Mouse (Mus musculus): ENCODE data around the gene Cisd2. TPM values are rescaled to one million over a fixed set of nuclear protein-coding genes. Genes with fewer than 3 reads are reported as not detected.
A peak's percentile ranks its signal among the peaks of the same experiment; 100 is the strongest.

Gene Cisd2
- polyA plus RNA-seq, 1 experiment from 2014 or later, result 67.0 TPM

DNA sequence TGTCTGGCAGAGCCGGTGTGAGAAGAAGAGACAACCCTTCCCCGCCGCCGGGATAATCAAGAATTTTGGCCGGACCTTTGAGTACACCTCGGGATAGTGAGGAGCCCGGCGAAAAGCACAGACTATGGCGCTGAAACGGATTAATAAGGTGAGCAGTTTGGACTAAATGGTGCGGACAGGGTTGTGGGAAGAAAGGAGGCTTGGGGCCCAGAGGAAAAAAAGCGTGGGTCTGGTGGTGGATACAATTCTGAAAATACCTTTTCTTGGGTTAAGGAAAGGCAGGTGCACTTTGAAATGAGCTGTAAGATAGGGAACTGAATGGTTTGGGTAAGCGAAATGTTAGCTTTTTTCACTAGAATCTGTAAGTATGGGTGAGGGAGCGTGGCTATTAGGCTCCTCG lies 15.9 kb upstream of the Cisd2 start:
- DNase-seq, result no peak
- peaks cover 6% of the 10 kb centered on the region; the same call in 1 of the 2 replicates for H3K36me3 ChIP-seq (ENCODE audit: control insufficient read depth, insufficient read depth, low read length)
- 3% methylated on average over 15 of the region's 15 CpGs for WGBS

DNA sequence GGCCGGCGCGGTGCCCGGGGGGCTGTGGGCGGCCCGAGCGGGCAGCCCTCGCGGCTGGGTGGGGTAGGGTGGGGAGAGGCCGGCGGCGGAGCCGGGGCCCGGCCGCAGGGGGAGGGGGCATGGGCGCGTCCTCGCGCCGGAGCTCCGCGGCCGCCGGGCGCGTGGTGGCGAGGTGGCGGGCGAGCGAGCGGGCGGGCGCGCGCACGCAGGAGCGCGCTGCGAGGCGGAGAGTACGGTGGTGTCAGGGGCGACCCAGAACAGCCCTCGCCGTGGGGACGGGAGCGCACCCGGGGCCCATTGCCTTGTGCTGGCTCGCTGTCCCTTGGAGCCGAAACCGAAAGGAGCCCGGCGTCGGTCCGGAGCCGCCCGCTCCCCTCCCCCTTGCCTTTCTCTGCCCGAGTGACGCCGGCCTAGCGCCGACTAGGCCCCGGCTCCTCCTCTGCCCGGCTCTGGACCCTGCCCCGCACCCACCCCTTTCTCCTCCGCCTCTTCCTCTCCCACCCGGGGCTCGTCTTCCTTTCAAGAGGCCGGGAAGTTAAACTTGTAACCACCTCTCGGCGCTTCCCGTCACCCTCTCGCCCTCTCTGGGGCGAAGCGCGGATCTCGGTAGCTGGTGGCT lies 15.3 kb upstream of the Cisd2 start:
- H3K36me3 ChIP-seq (ENCODE audit: control insufficient read depth, insufficient read depth, low read length), result peaks cover 6% of the 10 kb centered on the region; the same call in 1 of the 2 replicates
- DNase-seq, result peak; percentile 89
- no peaks in the 10 kb centered on the region for H3K27me3 ChIP-seq (ENCODE audit: control insufficient read depth, insufficient read depth, low read length)
- peaks cover 34% of the 10 kb centered on the region for H3K4me1 ChIP-seq (ENCODE audit: control insufficient read depth, insufficient read depth, low read length)
- H3K9ac ChIP-seq (replicated peaks; ENCODE audit: low read length), result peak overlapping the region; percentile 92
- peak; percentile 69 for ATAC-seq (ENCODE audit: low FRiP score, low TSS enrichment)
- H3K4me2 ChIP-seq (ENCODE audit: low read length), result peak overlapping the region; percentile 98
- WGBS, result under 1% methylated on average over 67 of the region's 76 CpGs
- H3K27ac ChIP-seq (replicated peaks; ENCODE audit: low read depth, low read length), result peak overlapping the region; percentile 100
- peak overlapping the region; percentile 67 for H3K4me3 ChIP-seq (replicated peaks; ENCODE audit: low read depth, low read length)
- no peaks in the 10 kb centered on the region for H3K9me3 ChIP-seq (ENCODE audit: control insufficient read depth, low read length)

More for the DNA sequence above, 15.9 kb upstream of the Cisd2 start:
- peak overlapping the region; percentile 98 for H3K4me2 ChIP-seq (ENCODE audit: low read length)
- H3K4me3 ChIP-seq (replicated peaks; ENCODE audit: low read depth, low read length), result peak overlapping the region; percentile 67
- peak overlapping the region; percentile 100 for H3K27ac ChIP-seq (replicated peaks; ENCODE audit: low read depth, low read length)
- no peak for ATAC-seq (ENCODE audit: low FRiP score, low TSS enrichment)
- H3K9ac ChIP-seq (replicated peaks; ENCODE audit: low read length), result peak overlapping the region; percentile 92
- H3K27me3 ChIP-seq (ENCODE audit: control insufficient read depth, insufficient read depth, low read length), result no peaks in the 10 kb centered on the region
- no peaks in the 10 kb centered on the region for H3K9me3 ChIP-seq (ENCODE audit: control insufficient read depth, low read length)
- peaks cover 34% of the 10 kb centered on the region for H3K4me1 ChIP-seq (ENCODE audit: control insufficient read depth, insufficient read depth, low read length)

DNA sequence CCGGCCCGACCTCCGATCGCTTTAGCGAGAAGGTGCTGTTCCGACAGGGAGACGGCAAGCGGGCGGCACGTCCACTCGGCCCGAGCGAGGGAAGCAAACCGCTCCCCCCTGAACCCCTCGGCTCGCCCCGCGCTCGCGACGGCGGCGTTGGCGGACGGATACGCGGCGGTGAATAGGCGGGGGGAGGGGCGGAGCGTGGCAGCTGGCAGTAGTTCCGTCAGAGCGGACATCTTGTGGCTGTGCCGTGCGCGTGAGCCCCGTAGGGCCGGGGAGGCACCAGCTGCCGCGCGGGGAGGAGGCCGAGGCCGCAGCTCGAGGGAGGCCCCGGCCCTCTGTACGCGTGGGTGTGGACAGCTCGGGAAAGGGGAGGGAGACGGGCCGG lies 14.8 kb upstream of the Cisd2 start:
- Histone ChIP-seq H3K4me1 (ENCODE audit: control insufficient read depth, insufficient read depth, low read length) (peaks cover 31% of the 10 kb centered on the region), H3K9ac (replicated peaks; ENCODE audit: low read length) (peak overlapping the region; percentile 92), H3K27me3 (ENCODE audit: control insufficient read depth, insufficient read depth, low read length) (no peaks in the 10 kb centered on the region), H3K27ac (replicated peaks; ENCODE audit: low read depth, low read length) (peak overlapping the region; percentile 100), H3K36me3 (ENCODE audit: control insufficient read depth, insufficient read depth, low read length) (peaks cover 4% of the 10 kb centered on the region; the same call in 1 of the 2 replicates), H3K4me3 (replicated peaks; ENCODE audit: low read depth, low read length) (peak overlapping the region; percentile 67), H3K9me3 (ENCODE audit: control insufficient read depth, low read length) (no peaks in the 10 kb centered on the region), H3K4me2 (ENCODE audit: low read length) (peak overlapping the region; percentile 98)
- WGBS, result under 1% methylated on average over 48 of the region's 50 CpGs
- DNase-seq, result peak; percentile 95
- peak; percentile 81 for ATAC-seq (ENCODE audit: low FRiP score, low TSS enrichment)

DNA sequence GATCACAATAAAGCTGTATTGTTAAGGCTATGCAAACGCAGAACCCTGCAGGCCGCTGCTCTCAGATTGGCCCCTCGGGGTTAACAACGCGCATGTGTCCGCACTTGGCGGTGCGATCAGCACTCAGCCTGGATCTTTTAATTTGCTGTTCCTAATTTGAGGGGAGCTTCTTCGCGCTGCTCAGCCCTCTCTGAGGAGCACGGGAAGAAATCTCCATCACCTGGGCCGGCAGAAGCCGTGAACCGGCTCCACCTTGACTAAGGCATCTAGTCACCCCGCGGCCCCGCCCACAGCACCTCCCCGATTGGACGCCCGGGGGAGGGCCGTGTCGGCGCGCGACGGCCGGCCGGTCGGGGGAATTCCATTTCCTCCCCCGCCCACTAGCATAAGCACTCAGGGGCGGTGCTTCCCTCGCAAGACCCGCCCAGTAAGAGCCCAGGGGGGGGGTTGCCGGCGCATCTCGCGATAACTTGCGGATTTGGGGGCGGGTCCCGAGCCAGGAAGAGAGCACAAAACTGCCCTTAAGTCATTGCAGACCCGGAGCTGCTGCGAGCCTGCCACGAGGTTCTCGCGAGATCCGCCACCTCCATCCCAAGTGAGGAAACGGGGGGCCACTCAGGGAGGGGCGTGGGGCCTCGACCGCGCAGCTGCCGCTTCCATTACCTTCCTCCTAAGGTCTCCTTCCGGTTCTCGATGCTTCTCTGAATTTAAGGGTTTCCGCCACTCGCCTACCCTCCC lies 14.2 kb upstream of the Cisd2 start, which contains the start of gene Ube2d3:
TSS of gene Ube2d3 (plus strand) at position 392 of the 738 bp plus-strand sequence.
- Histone ChIP-seq H3K27ac (replicated peaks; ENCODE audit: low read depth, low read length) (peak within 1 kb of the TSS; percentile 100), H3K27me3 (ENCODE audit: control insufficient read depth, insufficient read depth, low read length) (no peaks in the 10 kb centered on the region), H3K9ac (replicated peaks; ENCODE audit: low read length) (peak within 1 kb of the TSS; percentile 92), H3K36me3 (ENCODE audit: control insufficient read depth, insufficient read depth, low read length) (peaks cover 4% of the 10 kb centered on the region; the same call in 1 of the 2 replicates), H3K4me3 (replicated peaks; ENCODE audit: low read depth, low read length) (peak within 1 kb of the TSS; percentile 67), H3K4me1 (ENCODE audit: control insufficient read depth, insufficient read depth, low read length) (peaks cover 25% of the 10 kb centered on the region), H3K4me2 (ENCODE audit: low read length) (peak within 1 kb of the TSS; percentile 98), H3K9me3 (ENCODE audit: control insufficient read depth, low read length) (no peaks in the 10 kb centered on the region)
- peak; percentile 94 for ATAC-seq (ENCODE audit: low FRiP score, low TSS enrichment)
- WGBS, result under 1% methylated on average over 56 of the region's 56 CpGs
- peak; percentile 99 for DNase-seq

GRCm38 (mm10) chr3:135436901-135437616 lies 13.3 kb upstream of the Cisd2 start:
- Histone ChIP-seq H3K36me3 (ENCODE audit: control insufficient read depth, insufficient read depth, low read length) (peaks cover 4% of the 10 kb centered on the region; the same call in 1 of the 2 replicates), H3K9ac (replicated peaks; ENCODE audit: low read length) (peak overlapping the region; percentile 69), H3K27me3 (ENCODE audit: control insufficient read depth, insufficient read depth, low read length) (no peaks in the 10 kb centered on the region), H3K9me3 (ENCODE audit: control insufficient read depth, low read length) (no peaks in the 10 kb centered on the region), H3K4me3 (replicated peaks; ENCODE audit: low read depth, low read length) (peak overlapping the region; percentile 67), H3K4me1 (ENCODE audit: control insufficient read depth, insufficient read depth, low read length) (peaks cover 22% of the 10 kb centered on the region), H3K4me2 (ENCODE audit: low read length) (peak overlapping the region; percentile 61), H3K27ac (replicated peaks; ENCODE audit: low read depth, low read length) (peak overlapping the region; percentile 100)
- WGBS, result 32% methylated on average over 14 of the region's 14 CpGs
- ATAC-seq (ENCODE audit: low FRiP score, low TSS enrichment), result no peak
- DNase-seq, result peak; percentile 21

- under 1% methylated on average over 101 of the region's 103 CpGs for WGBS
These were observed 693 bp downstream of the Cisd2 start for GRCm38 (mm10) chr3:135422856-135423607.

DNA sequence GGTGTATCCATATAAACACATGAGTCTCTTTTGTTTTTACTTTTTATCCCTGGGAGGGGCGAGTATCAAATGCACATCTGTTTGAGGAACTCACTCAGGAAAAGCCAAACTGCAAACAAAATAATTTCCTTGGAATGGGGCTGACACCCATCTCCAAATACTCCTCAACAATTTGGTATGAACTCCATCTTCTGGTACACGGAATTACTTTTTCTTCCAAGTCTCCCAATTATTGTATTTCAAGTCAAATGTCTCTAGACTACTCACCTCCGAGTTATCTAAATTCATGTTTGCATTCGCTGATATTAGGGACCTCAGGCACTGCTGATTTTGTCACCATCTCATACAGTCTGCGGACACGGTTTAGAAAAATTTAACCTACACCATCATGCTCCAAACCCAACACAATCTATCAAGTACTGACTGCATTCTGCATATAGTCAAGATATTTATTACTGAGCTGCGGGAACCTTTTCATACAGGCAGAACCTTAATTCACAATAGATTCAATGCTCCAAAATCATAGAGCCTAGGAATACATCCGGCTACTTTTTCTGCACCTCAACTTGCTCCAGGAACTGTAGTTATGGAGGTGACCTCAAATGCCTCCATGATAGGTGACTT lies 1.4 kb downstream of the Cisd2 start:
- ATAC-seq (ENCODE audit: low FRiP score, low TSS enrichment) (no peak), DNase-seq (no peak)
- H3K27ac ChIP-seq (replicated peaks; ENCODE audit: low read depth, low read length), result peak overlapping the region; percentile 97
- H3K4me3 ChIP-seq (replicated peaks; ENCODE audit: low read depth, low read length), result peak overlapping the region; percentile 66
- no peaks in the 10 kb centered on the region for H3K9me3 ChIP-seq (ENCODE audit: control insufficient read depth, low read length)
- H3K36me3 ChIP-seq (ENCODE audit: control insufficient read depth, insufficient read depth, low read length), result no peaks in the 10 kb centered on the region
- H3K4me2 ChIP-seq (ENCODE audit: low read length), result peak overlapping the region; percentile 72
- no peaks in the 10 kb centered on the region for H3K27me3 ChIP-seq (ENCODE audit: control insufficient read depth, insufficient read depth, low read length)
- peaks cover 12% of the 10 kb centered on the region for H3K4me1 ChIP-seq (ENCODE audit: control insufficient read depth, insufficient read depth, low read length)
- peak overlapping the region; percentile 88 for H3K9ac ChIP-seq (replicated peaks; ENCODE audit: low read length)
- WGBS, result 31% methylated on average over 8 of the region's 8 CpGs

More at GRCm38 (mm10) chr3:135422856-135423607, 693 bp downstream of the Cisd2 start:
- Histone ChIP-seq H3K9ac (replicated peaks; ENCODE audit: low read length) (peak overlapping the region; percentile 88), H3K36me3 (ENCODE audit: control insufficient read depth, insufficient read depth, low read length) (no peaks in the 10 kb centered on the region), H3K4me1 (ENCODE audit: control insufficient read depth, insufficient read depth, low read length) (peaks cover 12% of the 10 kb centered on the region), H3K4me3 (replicated peaks; ENCODE audit: low read depth, low read length) (peak overlapping the region; percentile 66), H3K27me3 (ENCODE audit: control insufficient read depth, insufficient read depth, low read length) (no peaks in the 10 kb centered on the region), H3K9me3 (ENCODE audit: control insufficient read depth, low read length) (no peaks in the 10 kb centered on the region), H3K4me2 (ENCODE audit: low read length) (peak overlapping the region; percentile 72), H3K27ac (replicated peaks; ENCODE audit: low read depth, low read length) (peak overlapping the region; percentile 97)
- ATAC-seq (ENCODE audit: low FRiP score, low TSS enrichment), result peak; percentile 98
- peak; percentile 96 for DNase-seq

DNA sequence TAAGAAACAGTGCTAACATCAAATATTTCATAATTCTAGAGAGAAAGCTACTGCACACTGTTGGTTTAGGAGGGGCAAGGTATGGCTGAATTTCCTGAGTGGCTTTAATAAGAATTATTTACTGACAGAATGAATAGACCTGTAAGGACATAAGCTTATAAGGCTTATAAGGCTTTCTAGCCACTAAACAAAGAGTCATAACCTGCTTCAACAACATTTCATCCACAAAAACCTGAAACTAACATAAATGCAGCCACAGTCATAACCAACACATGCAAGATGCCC lies 2.5 kb downstream of the Cisd2 start:
- Histone ChIP-seq H3K27me3 (ENCODE audit: control insufficient read depth, insufficient read depth, low read length) (no peaks in the 10 kb centered on the region), H3K9me3 (ENCODE audit: control insufficient read depth, low read length) (no peaks in the 10 kb centered on the region), H3K36me3 (ENCODE audit: control insufficient read depth, insufficient read depth, low read length) (0 out of 2 replicates have a peak, but pooled peaks cover 3% of the 10 kb centered on the region), H3K27ac (replicated peaks; ENCODE audit: low read depth, low read length) (no peak overlapping the region), H3K4me1 (ENCODE audit: control insufficient read depth, insufficient read depth, low read length) (peaks cover 12% of the 10 kb centered on the region), H3K9ac (replicated peaks; ENCODE audit: low read length) (no peak overlapping the region), H3K4me3 (replicated peaks; ENCODE audit: low read depth, low read length) (no peak overlapping the region), H3K4me2 (ENCODE audit: low read length) (no peak overlapping the region)
- ATAC-seq (ENCODE audit: low FRiP score, low TSS enrichment) (no peak), DNase-seq (no peak)

Data from midbrain, embryonic 14.5 days (tissue).